Mouse (Mus musculus) G1E (cell line): ENCODE results near the gene Coq4. TPM values are rescaled to one million over a fixed set of nuclear protein-coding genes. Genes with fewer than 3 reads are reported as not detected.
"Not testable (repeated sequence)": the region's sequence is repeated elsewhere in the genome, so short reads cannot be mapped to it uniquely, and the experiment has no call there.

Experiments
- ATAC-seq: 2 replicates; pipeline ENCODE4 v1.8.0; 2016; ENCODE audit warnings: mild to moderate bottlenecking; ENCODE audit not compliant: insufficient number of reproducible peaks, poor library complexity, low FRiP score, severe bottlenecking; ENCODE audit errors: extremely low read depth
- DNase-seq: peaks from one replicate; pipeline ENCODE4 v3.0.0; 2012; ENCODE audit warnings: low spot score
- H3K27me3 ChIP-seq: 2 replicates; pipeline ENCODE4 v1.6.1; 2012; ENCODE audit warnings: mild to moderate bottlenecking, low read length, inconsistent platforms; ENCODE audit not compliant: insufficient read depth
- H3K36me3 ChIP-seq: replicated peaks from 2 replicates; pipeline ENCODE3; 2012; ENCODE audit warnings: mild to moderate bottlenecking, inconsistent platforms
- H3K4me1 ChIP-seq: 2 replicates; pipeline ENCODE4 v1.6.1; 2012; ENCODE audit warnings: low read depth, low read length, inconsistent platforms, mixed read lengths; ENCODE audit not compliant: insufficient read depth
- H3K4me3 ChIP-seq: 2 replicates; pipeline ENCODE4 v1.5.1; 2012; ENCODE audit warnings: low read depth, mild to moderate bottlenecking, inconsistent platforms, low read length, moderate library complexity, mixed read lengths
- H3K9me3 ChIP-seq: replicated peaks from 2 replicates; pipeline ENCODE4 v1.6.1; 2012; ENCODE audit warnings: inconsistent platforms
- CTCF ChIP-seq: IDR thresholded peaks from 2 replicates; pipeline ENCODE4 v1.5.1; 2012; ENCODE audit warnings: low read depth, low read length, inconsistent platforms, mixed read lengths
- GATA1 ChIP-seq: IDR thresholded peaks from 2 replicates; pipeline ENCODE4 v1.6.1; 2012; ENCODE audit warnings: borderline replicate concordance, low read length, inconsistent platforms, mixed read lengths
- GATA2 ChIP-seq: IDR thresholded peaks from 2 replicates; pipeline ENCODE4 v1.6.1; 2012; ENCODE audit warnings: low read depth, low read length, inconsistent platforms, borderline replicate concordance
- POLR2AphosphoS5 ChIP-seq: IDR thresholded peaks from 2 replicates; pipeline ENCODE4 v1.6.1; 2012; ENCODE audit warnings: low read depth, low read length, inconsistent platforms; ENCODE audit not compliant: insufficient replicate concordance
- TAL1 ChIP-seq: conservative IDR thresholded peaks from 2 replicates; pipeline ENCODE4 v1.6.1; 2012; ENCODE audit warnings: low read depth, low read length, inconsistent platforms, mixed read lengths
- polyA plus RNA-seq: library from polyadenylated mRNA; stranded (reverse); fragments of >175 nt; gene quantifications from 2 replicates; pipeline ENCODE4 v1.2.3, GENCODE M21; 2012
- total RNA-seq, 2 experiments: library from RNA; stranded (forward) in 1 of 2; stranded (reverse) in 1 of 2; fragments of 200-1000 nt in 1 of 2; fragments of >200 nt in 1 of 2; fragmentation: Nextera tagmentation in 1 of 2; gene quantifications; 2 replicates each; pipeline ENCODE4 v1.2.3; 2014 to 2017

Gene Coq4
- total and polyA plus RNA-seq, 3 experiments, result 11.1 to 242 (median 20.1) TPM

- no peak for DNase-seq
- Histone ChIP-seq H3K27me3 (peaks cover 25% of the 10 kb centered on the region), H3K4me1 (peaks cover 2% of the 10 kb centered on the region), H3K4me3 (no peak overlapping the region), H3K9me3 (no peaks in the 10 kb centered on the region), H3K36me3 (peaks cover 2% of the 10 kb centered on the region)
- ATAC-seq, result no peak
- TF ChIP-seq GATA2 (no peak), TAL1 (no peak), POLR2AphosphoS5 (no peak), CTCF (no peak), GATA1 (no peak)
These were observed 19.1 kb upstream of the Coq4 start for GRCm38 (mm10) chr2:29767976-29768709.

DNA sequence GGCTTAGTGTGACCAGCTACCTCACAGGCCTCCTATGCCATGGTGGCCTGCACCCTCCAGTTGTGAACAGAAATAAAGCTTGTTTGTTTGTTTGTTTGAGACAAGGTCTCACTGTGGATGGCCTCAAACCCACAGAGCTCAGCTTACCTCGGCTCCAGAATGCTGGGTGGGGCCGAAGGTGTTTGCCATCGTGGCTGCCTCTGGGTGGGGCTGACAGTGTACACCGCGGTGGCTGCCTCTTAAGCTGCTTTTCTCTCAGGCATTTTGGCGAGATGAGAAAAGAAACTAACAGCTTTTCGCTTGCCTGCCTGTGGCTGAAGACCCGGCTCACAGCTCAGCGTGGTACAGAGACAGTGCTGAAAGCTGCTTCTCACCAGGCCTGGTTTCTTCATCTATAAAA is 18.4 kb upstream of the Coq4 start:
- peaks cover 6% of the 10 kb centered on the region for H3K36me3 ChIP-seq
- TF ChIP-seq POLR2AphosphoS5 (no peak), GATA2 (no peak), CTCF (no peak), GATA1 (no peak), TAL1 (no peak)

GRCm38 (mm10) chr2:29770162-29770561 is 17.1 kb upstream of the Coq4 start:
- Histone ChIP-seq H3K27me3 (peaks cover 22% of the 10 kb centered on the region), H3K9me3 (no peaks in the 10 kb centered on the region), H3K36me3 (peaks cover 9% of the 10 kb centered on the region), H3K4me3 (no peak overlapping the region), H3K4me1 (peaks cover 10% of the 10 kb centered on the region)
- TF ChIP-seq POLR2AphosphoS5 (no peak), GATA1 (no peak), CTCF (no peak), GATA2 (no peak), TAL1 (no peak)
- DNase-seq (no peak), ATAC-seq (no peak)

More for the DNA sequence above, 18.4 kb upstream of the Coq4 start:
- no peak overlapping the region for H3K4me3 ChIP-seq
- ATAC-seq (no peak), DNase-seq (no peak)
- H3K4me1 ChIP-seq, result peaks cover 10% of the 10 kb centered on the region
- peaks cover 22% of the 10 kb centered on the region for H3K27me3 ChIP-seq
- H3K9me3 ChIP-seq, result no peaks in the 10 kb centered on the region

DNA sequence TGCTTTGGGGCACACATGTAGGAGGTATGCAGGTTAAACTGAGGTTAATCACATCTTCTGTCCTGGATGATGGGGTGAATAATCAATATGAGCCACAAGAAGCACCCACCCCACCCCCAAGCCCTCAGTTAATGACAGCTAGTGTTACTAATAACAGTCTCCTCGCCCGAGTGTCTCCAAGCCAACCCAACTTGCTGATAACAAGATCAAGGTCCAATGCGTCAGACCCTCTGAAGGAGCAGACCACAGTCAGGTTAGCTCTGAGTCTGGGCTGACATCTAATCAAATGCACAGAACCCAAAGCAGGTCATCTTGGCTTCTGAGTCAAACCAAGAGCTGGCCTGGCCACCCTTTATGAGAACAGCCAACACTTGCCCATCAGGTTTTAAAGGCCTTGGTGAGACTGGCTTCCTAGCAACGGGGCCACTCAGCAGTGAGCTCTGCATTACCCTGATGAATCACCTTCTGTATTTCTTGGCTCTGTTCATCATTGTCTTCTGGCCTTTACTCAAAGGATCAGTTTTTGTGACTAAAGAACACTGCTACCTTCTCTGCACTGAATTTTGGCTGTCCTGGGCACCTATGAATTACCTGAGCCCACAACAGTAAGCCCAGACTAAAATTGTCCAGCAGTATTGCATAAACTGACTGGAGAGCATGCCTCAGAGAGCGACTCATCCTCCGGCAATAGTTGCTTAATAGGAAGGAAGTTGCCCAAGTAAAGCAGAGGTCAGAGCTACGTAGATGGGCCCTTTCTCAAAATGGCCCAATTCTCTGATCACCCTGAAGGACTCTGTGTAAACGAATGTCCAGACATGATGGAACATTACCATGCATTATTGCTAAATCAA is 15.5 kb upstream of the Coq4 start:
- Histone ChIP-seq H3K27me3 (peaks cover 14% of the 10 kb centered on the region), H3K9me3 (no peaks in the 10 kb centered on the region), H3K4me1 (peaks cover 10% of the 10 kb centered on the region), H3K4me3 (no peak overlapping the region), H3K36me3 (peaks cover 24% of the 10 kb centered on the region)
- no peak for ATAC-seq
- no peak for DNase-seq
- TF ChIP-seq CTCF, result no peak
- TF ChIP-seq GATA2, result no peak
- TF ChIP-seq TAL1, result no peak
- TF ChIP-seq POLR2AphosphoS5, result no peak; the same call in 1 of the 2 replicates

DNA sequence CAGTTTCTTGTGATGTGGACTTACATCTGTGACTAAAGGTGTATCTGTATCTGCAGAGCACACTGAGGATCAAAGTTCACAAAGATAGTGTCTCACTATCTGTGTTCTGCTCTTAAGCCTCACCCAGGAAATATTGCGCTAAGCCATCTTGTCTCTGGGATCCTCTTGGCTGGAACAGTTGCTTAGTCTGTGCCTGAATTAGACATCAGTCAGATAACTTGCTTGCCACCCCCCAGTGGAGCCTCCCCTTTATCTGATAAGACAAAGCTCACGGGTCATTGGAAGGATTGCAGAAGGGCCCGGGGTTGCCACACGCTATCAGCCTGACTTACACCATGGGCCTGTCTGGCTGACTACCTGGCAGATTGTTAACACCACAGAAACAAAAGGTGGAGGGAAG is 14.0 kb upstream of the Coq4 start:
- no peak for TF ChIP-seq POLR2AphosphoS5
- TF ChIP-seq CTCF, result no peak
- TF ChIP-seq GATA2, result no peak
- TF ChIP-seq TAL1, result no peak
- TF ChIP-seq GATA1, result no peak
- Histone ChIP-seq H3K4me1 (peaks cover 12% of the 10 kb centered on the region), H3K27me3 (peaks cover under 1% of the 10 kb centered on the region; the same call in 1 of the 2 replicates), H3K36me3 (peaks cover 39% of the 10 kb centered on the region), H3K9me3 (no peaks in the 10 kb centered on the region), H3K4me3 (no peak overlapping the region)
- DNase-seq, result no peak
- ATAC-seq, result no peak

DNA sequence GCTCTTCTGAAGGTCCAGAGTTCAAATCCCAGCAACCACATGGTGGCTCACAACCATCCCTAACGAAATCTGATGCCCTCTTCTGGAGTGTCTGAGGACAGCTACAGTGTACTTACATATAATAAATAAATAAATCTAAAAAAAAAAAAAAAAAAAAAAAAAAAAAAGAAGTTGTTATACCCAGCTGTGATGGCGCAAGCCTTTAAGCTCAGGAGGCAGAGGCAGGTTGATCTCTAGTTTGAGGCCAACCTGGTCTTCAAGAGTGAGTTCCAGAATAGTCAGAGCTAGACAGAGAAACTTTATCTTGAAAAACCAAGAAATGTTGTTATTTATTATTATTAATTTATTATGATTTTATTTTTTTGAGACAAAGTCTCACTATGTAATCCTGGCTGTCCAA is 6.0 kb upstream of the Coq4 start:
- not testable (repeated sequence) for DNase-seq, H3K9me3 ChIP-seq, H3K27me3 ChIP-seq, ATAC-seq, H3K4me3 ChIP-seq
- peaks cover 97% of the 10 kb centered on the region for H3K36me3 ChIP-seq
- H3K4me1 ChIP-seq, result peaks cover 18% of the 10 kb centered on the region
